Mouse (Mus musculus) neural tube, embryonic 10.5 days (tissue): ENCODE results near the gene Rims4.
A peak's percentile ranks its signal among the peaks of the same experiment; 100 is the strongest.

Experiments used
- DNase-seq: peaks from one replicate; pipeline ENCODE4 v3.0.0-alpha.2; 2017; ENCODE audit warnings: low spot score; ENCODE audit errors: extremely low spot score

Gene Rims4

GRCm38 (mm10) chr2:163871266-163871665, 47.2 kb downstream of the Rims4 start:
- DNase-seq, result no peak

- DNase-seq, result no peak
Measured at GRCm38 (mm10) chr2:163869783-163870182, 48.7 kb downstream of the Rims4 start.

- no peak for DNase-seq
Measured at GRCm38 (mm10) chr2:163866061-163866460, 52.4 kb downstream of the Rims4 start.

- no peak for DNase-seq
Measured at GRCm38 (mm10) chr2:163865311-163865710, 53.2 kb downstream of the Rims4 start.

- peak; percentile 72 for DNase-seq
Measured at GRCm38 (mm10) chr2:163858254-163858947, 60.1 kb downstream of the Rims4 start.

GRCm38 (mm10) chr2:163857233-163857632, 61.2 kb downstream of the Rims4 start:
- no peak for DNase-seq

- DNase-seq, result peak; percentile 37
Measured at GRCm38 (mm10) chr2:163853461-163853901, 65.0 kb downstream of the Rims4 start, which contains the start of gene Kcnk15. Kcnk15 (plus strand) TSS chr2:163853651.

GRCm38 (mm10) chr2:163842043-163842442, 76.4 kb downstream of the Rims4 start:
- DNase-seq, result no peak

GRCm38 (mm10) chr2:163839519-163839918, 79.0 kb downstream of the Rims4 start:
- DNase-seq, result no peak

- peak; percentile 72 for DNase-seq
Measured at GRCm38 (mm10) chr2:163838043-163838442, 80.4 kb downstream of the Rims4 start.

GRCm38 (mm10) chr2:163831163-163831562, 87.3 kb downstream of the Rims4 start:
- no peak for DNase-seq

GRCm38 (mm10) chr2:163826494-163826893, 92.0 kb downstream of the Rims4 start:
- DNase-seq, result no peak

GRCm38 (mm10) chr2:163825861-163826260, 92.6 kb downstream of the Rims4 start:
- DNase-seq, result no peak

GRCm38 (mm10) chr2:163823771-163824170, 94.7 kb downstream of the Rims4 start:
- peak; percentile 47 for DNase-seq

- peak; percentile 64 for DNase-seq
Measured at GRCm38 (mm10) chr2:163823248-163823647, 95.2 kb downstream of the Rims4 start.

- no peak for DNase-seq
Measured at GRCm38 (mm10) chr2:163820607-163821006, 97.9 kb downstream of the Rims4 start, which contains the start of gene Ccn5. Ccn5 (plus strand) TSS chr2:163820861.

GRCm38 (mm10) chr2:163814739-163815465, 103.6 kb downstream of the Rims4 start:
- DNase-seq, result no peak

GRCm38 (mm10) chr2:163813077-163813476, 105.4 kb downstream of the Rims4 start:
- no peak for DNase-seq
